Mouse (Mus musculus): ENCODE measurements around the gene Mier2.

Gene Mier2

DNA sequence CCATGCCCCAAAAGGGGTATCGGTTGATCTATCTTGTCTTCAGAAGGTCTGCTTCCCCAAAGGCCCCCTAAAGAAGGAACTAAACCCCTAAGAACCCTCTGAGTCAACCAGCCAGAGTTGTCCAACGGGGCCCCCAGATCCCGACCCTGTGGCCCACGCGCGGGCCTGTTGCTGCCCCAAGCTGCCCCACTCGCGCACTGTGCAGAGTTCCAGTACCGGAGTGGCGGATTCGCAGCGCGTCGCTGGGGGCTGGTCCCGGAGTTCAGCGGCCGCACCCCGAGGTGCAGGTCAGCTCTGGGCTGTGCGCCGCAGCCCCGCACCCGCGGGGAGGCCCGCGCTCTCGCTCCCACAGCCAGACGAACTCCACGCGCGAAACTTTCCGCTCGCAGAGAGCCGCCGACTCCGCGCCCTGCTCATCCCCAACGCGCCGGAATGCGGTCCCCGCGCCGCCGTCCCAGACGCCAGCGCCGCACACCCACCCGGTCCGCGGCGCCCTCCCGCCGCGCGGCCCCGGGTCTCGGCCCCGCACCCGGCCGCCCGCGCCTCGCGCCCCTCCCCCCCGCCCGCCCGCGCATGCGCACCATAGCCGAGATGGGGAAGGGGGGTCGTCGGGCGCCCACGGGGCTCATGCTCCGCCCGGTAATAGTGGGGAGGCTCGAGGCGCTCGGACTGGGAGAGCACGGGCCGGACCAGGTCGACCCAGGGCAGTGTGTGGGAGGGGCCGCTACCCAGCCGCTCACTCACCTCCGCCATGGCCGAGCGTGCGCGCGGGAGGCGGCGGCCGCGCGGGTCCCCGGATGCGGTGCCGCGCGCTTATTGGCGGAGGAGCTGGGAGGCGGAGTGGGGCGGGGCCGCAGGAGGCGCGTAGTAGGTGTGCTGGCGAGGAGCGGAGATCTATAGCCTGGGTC, at the start of gene Mier2:
Gene Mier2, minus strand, starts transcription at position 870 of the 908 bp plus-strand sequence.
- peak; percentile 88 for DNase-seq

DNA sequence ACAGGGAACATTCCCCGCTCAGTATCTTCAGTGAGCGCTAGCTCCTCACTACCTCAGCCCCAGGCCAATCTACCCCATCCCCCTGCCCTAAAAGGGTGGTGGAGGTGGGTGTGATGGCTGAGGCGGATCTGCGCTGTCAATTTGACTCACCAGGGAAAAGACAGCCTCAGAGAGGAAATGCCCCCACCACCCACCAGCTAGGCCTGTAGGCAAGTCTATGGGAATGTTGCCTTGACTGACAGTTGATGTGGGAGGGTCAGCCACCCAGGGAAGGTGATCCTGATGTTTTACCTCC, 42.9 kb upstream of the Mier2 start:
- no peak for DNase-seq

DNA sequence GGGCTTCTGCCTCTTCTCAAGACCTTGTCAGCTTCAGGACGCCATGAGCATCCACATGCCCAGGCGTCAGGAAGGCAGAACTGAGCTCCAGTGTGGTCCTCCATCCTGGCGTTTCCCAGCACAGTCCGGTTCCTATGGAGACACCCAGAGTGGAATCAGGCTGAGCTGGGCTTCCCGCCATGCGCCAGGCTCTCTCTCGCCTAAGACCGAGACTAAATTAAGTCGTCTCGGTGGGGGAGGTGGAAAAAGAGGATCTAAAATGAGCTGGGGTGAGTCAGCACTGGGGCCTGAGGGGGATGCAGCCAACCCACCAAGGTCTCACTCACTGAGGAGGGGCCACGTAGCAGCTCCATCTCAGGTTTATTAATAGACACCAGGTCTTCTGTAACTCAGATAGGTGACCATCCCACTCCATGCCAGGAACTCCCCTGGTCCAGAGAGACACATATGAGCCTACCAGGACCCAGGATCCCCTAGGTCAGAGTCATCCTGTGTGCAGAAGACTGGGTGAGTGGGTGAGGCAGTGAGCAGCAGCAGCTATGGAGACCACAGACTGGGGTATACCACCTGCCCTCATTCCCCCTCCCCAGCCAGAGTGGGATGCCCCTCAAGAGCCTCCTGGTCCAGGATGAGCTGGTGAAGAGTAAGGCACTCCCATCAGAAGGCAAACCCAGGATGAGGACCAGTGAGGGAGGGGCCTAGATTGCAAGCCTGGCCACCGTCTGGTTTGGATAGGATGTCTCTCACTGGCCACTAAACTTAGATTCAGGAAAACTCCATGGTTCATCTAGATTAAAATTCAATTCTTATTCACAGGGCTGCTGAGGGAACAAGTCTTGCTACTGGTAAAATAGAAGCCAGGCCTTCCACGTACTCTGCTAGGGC, 42.3 kb upstream of the Mier2 start:
- peak; percentile 10 for DNase-seq

DNA sequence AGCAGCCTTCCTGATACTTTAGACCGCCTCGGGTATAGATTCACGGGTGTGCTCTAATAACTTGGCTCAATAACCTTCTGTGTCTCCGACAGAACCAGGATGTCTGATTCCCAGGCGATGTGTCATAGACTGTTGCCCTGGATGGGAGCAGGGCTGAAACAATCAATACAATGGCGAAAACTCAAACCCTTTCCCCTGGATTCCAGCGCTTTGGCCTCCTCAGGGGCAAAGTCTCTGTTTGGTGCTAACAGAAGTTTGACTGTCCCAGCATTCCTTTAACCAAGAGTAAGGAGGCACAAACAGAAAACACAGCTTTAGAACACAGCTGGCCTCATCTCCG, 40.6 kb upstream of the Mier2 start:
- DNase-seq, result no peak

DNA sequence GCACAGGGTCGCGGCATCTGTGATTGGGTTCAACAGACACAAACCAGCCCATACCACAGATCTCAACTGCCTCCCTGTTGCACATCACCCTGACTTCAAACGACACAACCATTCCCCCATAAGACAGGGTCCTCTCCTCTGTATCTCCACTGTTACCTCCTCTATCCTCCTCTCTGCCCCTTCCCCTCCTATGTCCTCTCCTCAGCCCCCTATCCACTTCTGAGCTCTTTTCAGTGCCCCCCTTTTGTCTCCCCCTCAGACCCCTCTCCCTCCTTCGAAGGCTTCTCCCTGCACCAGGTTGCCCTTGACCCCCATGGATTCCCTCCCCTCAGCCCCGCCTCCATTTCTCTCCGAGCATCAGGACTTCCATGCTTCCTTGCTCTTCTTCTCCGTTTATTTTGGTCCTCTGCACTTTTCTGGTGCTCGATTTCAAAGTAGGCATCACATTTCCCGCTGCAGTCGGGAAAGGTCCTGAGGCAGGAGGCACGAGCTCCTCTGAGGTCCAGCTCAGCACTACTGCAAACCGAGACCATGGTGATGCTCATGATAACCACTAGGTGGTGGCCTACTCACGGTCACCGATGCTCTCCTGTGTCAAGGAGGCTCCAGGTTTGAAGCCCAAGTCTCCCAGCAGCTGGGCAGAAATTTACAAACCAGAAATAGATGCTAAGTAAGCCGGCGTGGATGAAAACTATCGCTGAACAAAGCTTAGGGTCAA, 40.0 kb upstream of the Mier2 start:
- DNase-seq, result peak; percentile 88

DNA sequence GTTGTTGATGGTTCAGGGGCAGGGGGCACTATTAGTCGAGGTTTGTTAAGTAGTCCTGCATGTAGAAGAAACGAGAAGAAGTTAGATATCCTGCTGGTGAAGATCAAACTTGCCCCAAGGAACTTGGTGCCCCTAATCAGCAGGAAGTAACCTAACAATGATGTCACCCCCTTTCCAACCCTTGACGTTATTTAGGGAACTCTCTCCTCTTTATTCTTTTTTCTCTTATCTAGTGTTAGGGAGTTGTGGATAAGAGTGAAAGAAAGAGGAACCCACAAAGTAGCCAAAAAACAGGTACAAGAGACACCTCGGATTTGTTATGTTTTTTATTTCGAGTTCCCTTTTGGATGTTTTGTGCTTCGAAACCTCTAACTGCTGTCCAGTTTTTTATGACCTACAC, 39.1 kb upstream of the Mier2 start:
- no peak for DNase-seq

DNA sequence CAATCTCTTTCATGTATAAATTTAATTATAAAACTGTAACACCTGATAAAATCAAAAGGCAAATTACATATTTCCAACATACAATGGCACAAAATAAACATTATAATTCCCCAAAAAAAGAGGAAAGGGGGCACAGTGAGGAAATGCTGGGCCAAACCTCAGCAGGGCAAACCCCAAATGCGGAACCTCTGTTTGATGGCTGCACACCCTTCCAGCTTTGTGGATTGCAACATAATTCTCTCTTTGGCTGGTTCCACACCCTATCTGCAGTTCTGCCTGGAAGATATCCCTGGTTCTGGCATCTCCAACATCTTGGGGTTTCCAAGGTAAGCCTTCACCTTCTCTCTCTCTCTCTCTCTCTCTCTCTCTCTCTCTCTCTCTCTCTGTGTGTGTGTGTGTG, 35.7 kb upstream of the Mier2 start:
- DNase-seq, result no peak

DNA sequence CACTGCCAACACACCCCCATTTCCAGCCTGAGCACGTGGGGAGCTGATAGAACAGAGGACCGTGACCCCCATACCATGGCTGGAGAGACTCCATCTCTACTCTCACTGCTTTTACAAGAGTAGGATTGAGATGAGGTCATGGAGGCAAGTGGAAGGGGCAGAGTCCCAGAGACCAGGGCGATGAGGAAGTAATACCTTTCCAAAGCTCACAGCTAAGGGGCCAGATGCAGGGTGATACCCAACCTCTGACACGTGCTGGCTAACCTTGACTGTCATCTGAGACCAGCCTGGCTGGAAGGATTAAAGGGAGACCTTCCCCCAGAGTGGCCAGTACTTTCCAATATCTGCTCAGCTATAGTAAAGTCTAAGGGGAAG, 32.7 kb upstream of the Mier2 start:
- DNase-seq, result no peak

DNA sequence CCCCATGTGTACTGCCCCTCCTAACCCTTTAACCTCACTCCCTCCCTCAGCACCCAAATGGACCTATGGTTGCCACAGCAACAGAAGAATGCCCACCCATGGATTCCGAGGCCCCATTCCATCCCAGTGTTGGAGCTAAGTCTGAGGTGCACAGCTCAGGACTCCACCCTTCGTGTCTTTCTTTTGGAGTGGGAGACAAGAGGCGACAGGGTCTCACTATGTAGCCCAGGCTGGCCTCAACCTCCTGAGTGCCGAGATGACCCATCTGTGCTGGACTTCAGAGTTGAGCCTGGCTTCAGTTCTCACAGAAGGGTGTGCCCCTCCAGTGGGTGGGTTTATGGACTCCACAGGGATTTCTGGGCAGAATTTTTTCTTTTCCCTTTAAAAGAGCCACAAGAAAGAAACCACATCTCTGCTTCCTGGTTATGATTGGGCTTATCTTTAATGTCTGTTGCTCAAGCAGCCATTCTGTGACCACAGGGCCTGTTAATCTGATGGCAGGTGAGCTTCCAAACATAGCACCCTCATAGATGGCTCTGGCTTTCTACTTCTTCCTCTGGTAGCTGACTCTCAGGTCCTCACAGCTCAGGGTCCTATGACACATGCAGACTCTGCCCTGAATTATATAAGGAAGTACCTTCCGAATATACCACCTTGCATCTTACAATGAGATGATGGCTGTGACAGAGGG, 32.2 kb upstream of the Mier2 start, which contains the start of gene Theg:
Gene Theg, minus strand, starts transcription at position 271 of the 691 bp plus-strand sequence.
- no peak for DNase-seq

DNA sequence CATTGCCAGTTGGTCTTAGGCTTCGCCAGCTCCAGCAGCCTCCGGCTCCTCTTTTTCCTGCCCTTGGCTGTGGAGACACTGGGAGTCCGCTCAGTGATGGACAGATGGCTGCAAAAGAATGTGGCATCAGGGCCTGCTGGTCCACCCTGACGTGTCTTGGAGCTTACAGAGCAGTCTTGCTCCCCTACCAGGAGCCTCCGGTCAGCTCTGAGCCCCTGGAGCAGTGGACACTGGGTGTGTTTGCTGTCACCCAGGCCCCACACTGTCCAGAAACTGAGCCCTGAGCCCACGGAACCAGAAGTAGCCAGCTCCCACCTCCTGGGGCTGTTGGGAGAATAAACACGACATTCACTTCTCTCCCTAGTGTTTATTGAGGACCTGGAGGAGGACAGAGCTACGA, 31.2 kb upstream of the Mier2 start:
- DNase-seq, result no peak

DNA sequence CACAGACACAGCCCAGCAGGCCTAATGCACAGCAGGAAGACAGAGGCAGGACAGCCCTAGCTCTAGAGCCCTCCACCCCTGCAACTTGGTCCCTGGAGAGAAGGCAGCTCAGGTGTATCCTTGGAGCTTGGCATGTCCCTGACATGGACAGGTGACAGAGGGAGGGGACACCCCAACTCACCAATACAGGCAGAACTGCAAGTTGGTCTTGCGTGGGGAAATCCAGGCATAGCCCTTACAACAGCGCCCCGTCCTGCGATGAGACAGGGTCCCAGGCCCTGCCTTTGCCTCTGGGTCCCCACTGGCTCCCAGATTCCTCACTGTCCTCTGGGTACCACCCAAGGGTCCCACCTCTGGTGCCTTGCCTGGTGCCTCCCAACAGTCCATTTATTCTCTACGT, 30.7 kb upstream of the Mier2 start:
- DNase-seq, result no peak

DNA sequence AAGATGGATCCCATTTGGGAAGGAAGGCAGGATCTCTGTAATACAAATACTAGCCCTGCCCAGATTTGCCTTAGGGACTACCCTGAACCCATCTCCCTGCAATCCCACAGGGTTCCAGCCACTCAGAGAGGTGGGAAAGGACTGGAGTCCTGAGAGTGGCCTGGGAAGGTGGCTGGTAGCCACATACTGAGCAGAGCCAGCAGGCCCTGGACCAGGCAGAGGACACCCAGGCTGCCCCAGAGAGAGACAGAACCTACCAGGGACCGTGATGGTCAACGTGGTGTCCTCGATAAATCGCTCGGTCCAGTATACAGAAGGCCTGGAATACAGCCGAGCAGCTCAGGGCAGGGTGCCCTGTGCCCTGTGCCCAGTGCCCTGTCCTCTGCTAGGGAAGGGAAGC, 30.1 kb upstream of the Mier2 start:
- no peak for DNase-seq

DNA sequence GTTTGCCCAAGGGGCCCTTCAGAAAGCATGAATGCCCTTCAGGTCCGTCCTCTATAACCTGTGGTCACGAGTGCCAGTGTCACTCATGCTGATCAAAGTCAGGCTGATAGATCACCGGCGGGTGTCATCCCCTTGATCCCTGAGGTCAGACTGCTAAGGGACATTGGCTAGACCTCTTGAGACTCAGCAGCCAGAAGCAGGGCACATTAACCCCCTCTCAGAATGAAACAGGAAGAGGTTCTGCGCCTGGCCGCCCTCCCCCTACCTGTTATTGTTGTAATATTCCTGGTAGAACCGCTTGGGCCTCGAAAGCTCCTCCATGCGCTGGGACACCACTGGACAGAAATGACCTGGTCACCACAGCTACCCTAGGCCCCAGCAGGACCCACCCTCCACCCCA, 29.4 kb upstream of the Mier2 start:
- DNase-seq, result no peak

DNA sequence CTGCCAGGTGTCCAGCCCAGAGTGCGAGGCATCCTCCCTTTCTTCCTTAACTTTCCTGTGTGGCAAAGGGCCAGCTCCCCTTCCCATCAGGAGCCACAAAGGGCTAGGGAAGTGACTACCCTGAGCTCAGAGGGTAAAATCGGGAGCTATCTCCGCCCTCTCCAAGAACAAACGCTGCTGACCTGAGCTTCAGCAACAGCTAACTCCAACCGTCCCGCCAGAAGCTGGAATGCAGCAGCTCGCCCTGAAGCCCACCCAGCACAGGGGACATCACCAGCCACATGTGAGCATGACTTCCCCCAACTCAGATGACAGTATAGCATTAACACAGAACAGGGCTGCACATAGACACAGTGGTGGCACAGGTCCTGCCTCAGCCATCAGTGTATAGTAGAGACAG, 29.0 kb upstream of the Mier2 start:
- no peak for DNase-seq

DNA sequence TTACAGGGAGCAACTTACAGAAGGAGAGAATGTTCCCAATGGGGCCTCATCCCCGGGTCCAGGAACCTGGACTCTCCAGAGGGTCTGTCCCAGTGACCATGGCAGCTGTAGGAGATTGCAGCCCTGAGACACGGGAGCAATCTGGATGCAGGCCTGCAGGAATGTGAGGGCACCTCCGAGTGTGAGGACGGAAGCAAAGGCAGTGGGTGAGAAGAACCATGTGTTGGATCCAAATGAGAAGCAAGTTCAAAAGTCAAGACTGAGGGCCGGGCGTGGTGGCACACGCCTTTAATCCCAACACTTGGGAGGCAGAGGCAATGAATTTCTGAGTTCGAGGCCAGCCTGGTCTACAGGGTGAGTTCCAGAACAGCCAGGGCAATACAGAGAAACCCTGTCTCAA, 26.5 kb upstream of the Mier2 start:
- no peak for DNase-seq

DNA sequence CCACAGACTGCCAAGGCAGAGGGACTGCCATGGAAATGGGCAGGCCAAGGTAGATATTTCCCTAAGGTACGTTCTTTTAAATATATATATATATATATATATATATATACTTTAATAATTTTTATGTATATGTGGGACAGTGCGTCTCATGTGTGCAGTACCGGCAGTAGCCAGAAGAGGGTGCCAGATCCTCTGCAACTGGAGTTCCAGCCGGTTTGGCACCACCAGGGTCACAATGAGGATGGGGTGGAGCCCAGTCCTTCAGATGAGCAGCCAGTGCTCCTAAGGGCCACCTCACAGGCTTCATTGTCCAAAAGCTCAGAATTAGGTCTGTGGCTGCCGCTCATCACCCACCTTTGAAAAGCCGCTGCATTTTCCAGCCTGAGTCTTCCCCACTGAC, 25.8 kb upstream of the Mier2 start:
- DNase-seq, result peak; percentile 68

DNA sequence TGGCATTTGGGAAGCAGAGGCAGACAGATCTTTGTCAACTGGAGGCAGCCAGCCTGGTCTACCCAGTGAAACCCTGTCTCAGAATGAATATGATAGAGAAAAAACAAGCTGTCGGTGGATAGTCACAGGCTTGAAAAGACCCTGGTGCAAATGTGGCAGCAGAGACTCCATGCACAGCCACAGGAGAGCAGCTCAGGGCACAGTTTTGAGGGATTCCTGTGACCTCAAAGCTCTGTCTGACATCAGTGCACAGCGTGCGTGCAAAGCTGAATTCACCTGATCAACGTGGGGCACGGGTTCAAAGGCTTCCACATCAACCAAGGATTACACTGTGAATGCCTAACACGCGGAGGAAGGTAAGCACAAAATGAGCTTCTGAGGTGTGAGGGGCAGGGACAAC, 25.4 kb upstream of the Mier2 start:
- no peak for DNase-seq

DNA sequence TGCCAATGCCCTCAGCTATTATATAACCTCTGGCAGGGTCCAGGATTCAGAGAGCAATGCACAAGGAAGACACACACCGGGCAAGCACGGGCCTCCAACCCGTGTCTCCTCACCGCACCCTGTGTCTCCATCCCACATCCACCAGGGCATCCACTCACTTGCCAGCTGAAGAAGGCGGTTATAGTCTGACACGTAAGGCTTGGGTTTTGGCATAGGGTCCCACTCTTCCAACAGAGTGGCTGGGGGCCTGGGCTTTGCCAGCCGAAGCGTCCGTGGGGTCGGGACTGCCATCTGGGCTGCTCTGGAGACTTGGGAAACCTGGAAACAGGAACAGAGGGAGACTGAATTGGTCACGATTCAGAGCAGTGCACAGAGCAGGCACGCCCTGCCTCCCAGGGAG, 24.8 kb upstream of the Mier2 start:
- DNase-seq, result no peak

DNA sequence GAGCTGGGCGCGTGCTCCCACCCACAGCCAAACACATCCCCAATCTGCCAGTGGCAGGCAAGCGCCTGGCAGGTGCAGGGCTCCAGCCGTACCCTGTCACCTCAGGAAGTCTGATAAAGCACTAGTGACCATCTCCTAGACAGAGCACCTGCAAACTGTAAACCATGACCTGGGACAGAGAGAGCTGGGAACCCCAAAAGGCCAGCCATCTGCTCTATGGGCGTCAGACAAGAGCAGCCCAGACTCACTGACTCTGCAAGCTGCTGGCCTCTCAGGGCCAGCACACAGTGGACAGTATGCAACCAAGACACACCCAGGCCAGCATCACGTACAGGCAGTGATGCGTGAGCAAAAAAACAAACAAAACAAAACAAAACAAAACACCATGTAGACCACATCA, 23.9 kb upstream of the Mier2 start:
- no peak for DNase-seq

DNA sequence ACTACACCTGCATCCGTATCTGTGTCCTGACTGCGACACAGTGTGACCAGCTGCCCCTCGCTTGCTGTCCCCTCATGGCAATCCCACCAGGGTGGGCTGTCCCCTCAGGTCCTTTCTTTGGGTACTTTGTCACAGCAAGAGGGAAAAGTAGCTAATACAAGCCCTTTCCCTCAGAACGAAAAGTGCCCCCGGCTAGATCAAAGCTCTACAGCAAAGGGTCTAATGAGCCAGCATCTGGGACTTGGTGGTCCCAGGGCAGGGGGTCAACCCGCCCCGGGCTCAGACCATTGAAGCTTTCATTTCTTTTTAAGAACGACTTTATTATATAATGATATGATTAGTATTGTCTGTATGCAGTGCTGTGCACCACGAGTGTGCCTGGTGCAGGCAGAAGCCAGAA, 23.3 kb upstream of the Mier2 start:
- no peak for DNase-seq

DNA sequence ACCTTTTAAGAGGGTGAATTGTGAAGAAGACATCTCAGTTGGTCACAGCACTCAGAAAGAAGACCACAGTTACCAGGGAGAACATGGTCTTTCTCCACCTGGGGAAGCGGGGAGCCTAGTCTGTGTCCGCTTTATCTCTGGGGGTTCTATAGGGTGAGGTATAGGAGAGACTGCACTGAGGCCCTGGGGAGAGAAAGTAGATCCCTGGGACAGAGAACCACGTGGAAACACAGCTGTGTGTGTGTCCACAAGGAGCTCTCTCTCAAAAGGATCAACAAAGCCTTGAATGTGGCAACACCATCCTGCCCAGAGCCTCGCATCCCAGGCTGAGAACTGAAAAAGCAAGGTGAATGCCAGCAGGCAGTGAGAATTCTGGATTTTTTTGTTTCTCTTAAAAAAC, 22.4 kb upstream of the Mier2 start:
- no peak for DNase-seq

DNA sequence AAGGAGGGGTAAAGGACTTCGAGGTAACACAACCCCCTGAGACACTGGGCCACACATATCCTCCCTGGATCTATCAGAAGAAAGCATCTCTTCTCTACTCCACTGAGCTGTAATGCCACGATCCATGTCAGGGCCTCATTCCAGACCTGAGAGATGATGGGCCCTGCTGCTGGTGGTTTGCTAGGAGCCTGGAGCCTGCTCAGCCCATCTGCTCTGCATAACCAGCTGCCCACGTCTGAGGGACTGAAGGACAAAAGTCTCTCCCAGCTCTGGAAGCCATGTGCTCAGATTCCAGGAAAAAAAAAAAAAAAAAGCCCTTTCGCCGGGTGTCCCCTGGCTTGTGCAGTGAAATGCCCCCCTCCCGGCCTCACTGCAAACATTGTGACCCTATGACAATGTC, 20.8 kb upstream of the Mier2 start:
- DNase-seq, result no peak

DNA sequence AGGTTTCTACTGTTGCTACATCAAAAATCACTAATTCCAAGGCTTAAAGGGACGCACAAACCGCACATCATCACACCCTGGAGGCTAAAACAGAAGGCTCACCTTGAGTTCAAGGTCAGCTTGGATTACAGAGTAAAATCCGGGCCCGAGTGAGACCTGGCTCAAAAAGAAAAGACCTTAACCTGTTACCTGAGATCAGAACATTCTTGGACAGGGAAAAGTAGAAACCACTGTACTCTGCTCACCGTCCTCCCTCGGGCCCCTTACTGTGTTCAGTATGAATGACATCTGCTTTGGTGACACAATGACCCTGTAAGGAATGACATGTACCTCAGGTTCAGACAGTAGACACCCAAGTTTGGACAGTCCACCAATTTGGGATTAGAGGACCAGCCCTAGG, 19.8 kb upstream of the Mier2 start:
- no peak for DNase-seq
